Mouse (Mus musculus) megakaryocyte, embryonic 14.5 days (primary cell): ENCODE measurements around the gene Lix1l.

Source experiments
- FLI1 ChIP-seq: IDR thresholded peaks from 2 replicates; pipeline ENCODE4 v1.6.1; 2012; ENCODE audit warnings: low read length, inconsistent platforms, mixed read lengths
- GATA1 ChIP-seq: IDR thresholded peaks from 3 replicates; pipeline ENCODE4 v1.6.1; 2012; ENCODE audit warnings: mixed read lengths, low read length, inconsistent platforms, borderline replicate concordance

GRCm38 (mm10) chr3:96671519-96671918 is 70.6 kb downstream of the Lix1l start:
- TF ChIP-seq GATA1: no peak
- no peak for TF ChIP-seq FLI1
